Mouse (Mus musculus): ENCODE measurements around the gene Sox5.

The Sox5 gene

GRCm38 (mm10) chr6:144711841-144712240 is 69.9 kb downstream of the Sox5 start:
- no peak for DNase-seq (ENCODE audit: low spot score)

GRCm38 (mm10) chr6:144710816-144711215 is 71.0 kb downstream of the Sox5 start:
- peak; percentile 84 for DNase-seq (ENCODE audit: low spot score)

GRCm38 (mm10) chr6:144709614-144710180 is 72.1 kb downstream of the Sox5 start:
- no peak for DNase-seq (ENCODE audit: low spot score)

- DNase-seq (ENCODE audit: low spot score), result no peak
These were observed 73.4 kb downstream of the Sox5 start for GRCm38 (mm10) chr6:144708410-144708809.

GRCm38 (mm10) chr6:144707976-144708375 is 73.8 kb downstream of the Sox5 start:
- DNase-seq (ENCODE audit: low spot score), result peak; percentile 79

GRCm38 (mm10) chr6:144704962-144705361 is 76.8 kb downstream of the Sox5 start:
- no peak for DNase-seq (ENCODE audit: low spot score)

- peak; percentile 44 for DNase-seq (ENCODE audit: low spot score)
These were observed 86.1 kb downstream of the Sox5 start for GRCm38 (mm10) chr6:144695660-144696059.

GRCm38 (mm10) chr6:144693211-144693899 is 88.4 kb downstream of the Sox5 start:
- DNase-seq (ENCODE audit: low spot score), result no peak

- no peak for DNase-seq (ENCODE audit: low spot score)
These were observed 90.3 kb downstream of the Sox5 start for GRCm38 (mm10) chr6:144691298-144692041.

GRCm38 (mm10) chr6:144689076-144689475 is 92.7 kb downstream of the Sox5 start:
- no peak for DNase-seq (ENCODE audit: low spot score)

- DNase-seq (ENCODE audit: low spot score), result no peak
These were observed 94.1 kb downstream of the Sox5 start for GRCm38 (mm10) chr6:144687681-144688080.

- DNase-seq (ENCODE audit: low spot score), result no peak
These were observed 100.6 kb downstream of the Sox5 start for GRCm38 (mm10) chr6:144681045-144681789.

- DNase-seq (ENCODE audit: low spot score), result no peak
These were observed 104.2 kb downstream of the Sox5 start for GRCm38 (mm10) chr6:144677491-144678133.

GRCm38 (mm10) chr6:144675111-144675510 is 106.7 kb downstream of the Sox5 start:
- DNase-seq (ENCODE audit: low spot score), result no peak

- no peak for DNase-seq (ENCODE audit: low spot score)
These were observed 107.9 kb downstream of the Sox5 start for GRCm38 (mm10) chr6:144673906-144674305.

GRCm38 (mm10) chr6:144670433-144671167 is 111.2 kb downstream of the Sox5 start:
- DNase-seq (ENCODE audit: low spot score), result no peak

- peak; percentile 58 for DNase-seq (ENCODE audit: low spot score)
These were observed 115.2 kb downstream of the Sox5 start for GRCm38 (mm10) chr6:144666617-144667016.

- DNase-seq (ENCODE audit: low spot score), result no peak
These were observed 117.0 kb downstream of the Sox5 start for GRCm38 (mm10) chr6:144664765-144665164.

GRCm38 (mm10) chr6:144663516-144664074 is 118.2 kb downstream of the Sox5 start:
- DNase-seq (ENCODE audit: low spot score), result no peak

- DNase-seq (ENCODE audit: low spot score), result peak; percentile 29
These were observed 122.4 kb downstream of the Sox5 start for GRCm38 (mm10) chr6:144659115-144660108.

All from adipocyte (in vitro differentiated cells).